In genomic region chr14:56333700-56334099, GRCm38 (mm10) we compare ENCODE assay signal across 31 mouse cellular contexts. TPM values are rescaled to one million over a fixed set of nuclear protein-coding genes. Genes with fewer than 3 reads are reported as not detected.
DNase-seq lines count a peak whose midpoint lies in the region; ATAC-seq lines count a peak whose summit lies in the region.
"Had no signal": no experiment of that assay in that cellular context is flagged by ENCODE, and none has a peak within 500 bp of the region (broad histone marks: within the 10 kb centered on the region; RNA-seq: fewer than 3 reads in every experiment).

No protein-coding gene starts in this region.

- H3K4me2 ChIP-seq in kidney, embryonic 14.5 days (replicated peaks; ENCODE audit: low read depth, low read length) = no peak overlapping the region
- H3K4me2 ChIP-seq: embryonic facial prominence, embryonic 12.5 days; embryonic facial prominence, embryonic 15.5 days; forebrain, embryonic 12.5 days; forebrain, embryonic 15.5 days; heart, embryonic 13.5 days; hindbrain, embryonic 14.5 days had no signal

- ATAC-seq in kidney, embryonic 14.5 days (ENCODE audit: low FRiP score, low TSS enrichment) = no peak
- ATAC-seq: forebrain, embryonic 15.5 days; hindbrain, postnatal 0 days; Patski had no signal

- intact Hi-C loops in gastrocnemius, postnatal 14 days (cut with DNase I; ENCODE audit: low total_unique reads) = no loop called here

- no peaks in the 10 kb centered on the region for H3K9me3 ChIP-seq in kidney, embryonic 14.5 days (ENCODE audit: control insufficient read depth, low read length)
- H3K9me3 ChIP-seq: embryonic facial prominence, embryonic 12.5 days; embryonic facial prominence, embryonic 15.5 days; forebrain, embryonic 12.5 days; forebrain, embryonic 15.5 days; G1E; heart, embryonic 13.5 days had no signal

- H3K27me3 ChIP-seq in kidney, embryonic 14.5 days (ENCODE audit: control insufficient read depth, insufficient read depth, low read length) = no peaks in the 10 kb centered on the region
- H3K27me3 ChIP-seq: CH12.LX; embryonic facial prominence, embryonic 12.5 days; embryonic facial prominence, embryonic 15.5 days; forebrain, embryonic 12.5 days; forebrain, embryonic 15.5 days; heart, embryonic 13.5 days had no signal

- H3K27ac ChIP-seq in kidney, embryonic 14.5 days (ENCODE audit: low read depth, low read length) = no peak overlapping the region
- H3K27ac ChIP-seq: embryonic facial prominence, embryonic 12.5 days; embryonic facial prominence, embryonic 15.5 days; forebrain, embryonic 12.5 days; forebrain, embryonic 15.5 days; heart, embryonic 13.5 days; hindbrain, embryonic 14.5 days; hindbrain, postnatal 0 days had no signal

- H3K4me3 ChIP-seq in kidney, embryonic 14.5 days (ENCODE audit: low read length) = no peak overlapping the region
- H3K4me3 ChIP-seq: embryonic facial prominence, embryonic 12.5 days; embryonic facial prominence, embryonic 15.5 days; forebrain, embryonic 12.5 days; forebrain, embryonic 15.5 days; heart, embryonic 13.5 days had no signal

- DNase-seq in kidney, adult 11 months = peak; percentile 64
- DNase-seq in fat pad, adult 2 months (ENCODE audit: extremely low read depth, low read depth, low spot score) = peak; percentile 52
- DNase-seq in kidney, adult 9 months = peak; percentile 40
- DNase-seq in kidney, postnatal 14 days = peak; percentile 33
- no peak for DNase-seq in urinary bladder, postnatal 14 days (ENCODE audit: low spot score)
- no peak for DNase-seq in gastrocnemius, postnatal 14 days
- DNase-seq: adrenal gland, adult 2 months; adrenal gland, postnatal 14 days; B cell, adult 2 months; cerebellum, adult 11 months; cerebellum, adult 2 months; cerebellum, adult 9-11 months; cerebellum, postnatal 25 days; gastrocnemius, postnatal 10 days; heart, adult 11 months; heart, postnatal 14 days; heart, postnatal 4 days had no signal

- no peaks in the 10 kb centered on the region for H3K36me3 ChIP-seq in kidney, embryonic 14.5 days (ENCODE audit: control insufficient read depth, insufficient read depth, low read length)
- H3K36me3 ChIP-seq: embryonic facial prominence, embryonic 12.5 days; embryonic facial prominence, embryonic 15.5 days; forebrain, embryonic 12.5 days; forebrain, embryonic 15.5 days; G1E; heart, embryonic 13.5 days had no signal

- H3K4me1 ChIP-seq in kidney, embryonic 14.5 days (ENCODE audit: control insufficient read depth, insufficient read depth, low read length) = 0 out of 2 replicates have a peak, but pooled peaks cover 3% of the 10 kb centered on the region
- H3K4me1 ChIP-seq: embryonic facial prominence, embryonic 12.5 days; forebrain, embryonic 12.5 days had no signal

- H3K9ac ChIP-seq in kidney, embryonic 14.5 days (ENCODE audit: low read depth, low read length) = no peak overlapping the region
- H3K9ac ChIP-seq: embryonic facial prominence, embryonic 12.5 days; embryonic facial prominence, embryonic 15.5 days; forebrain, embryonic 12.5 days; forebrain, embryonic 15.5 days; heart, embryonic 13.5 days; hindbrain, embryonic 14.5 days had no signal

RNA-seq across cellular contexts. Expression of gene Atp12a, which starts 31.2 kb away (rescaled TPM):
- 0.20 and 0.46 TPM in 2 replicates for polyA plus RNA-seq in kidney, embryonic 14.5 days (2014; fragmentation: Nextera tagmentation; extraction: Ambion mirVana)
- not detected for total RNA-seq in gastrocnemius, postnatal 14 days (2021)
- total RNA-seq: CH12.LX; common myeloid progenitor, adult 5-6 weeks; gastrocnemius, adult 18-20 months; gastrocnemius, postnatal 10 days; gastrocnemius, postnatal 4 days; heart, postnatal 14 days; heart, postnatal 4 days had no signal
- polyA plus RNA-seq: cerebellum, adult 2 months; G1E; Patski had no signal

Comparison
In these comparisons a context has a peak if more than half of its experiments do, and no peak if none do; other contexts are left out.
1. DNase-seq: peak in kidney, adult 11 months (single experiment), fat pad, adult 2 months (single experiment), kidney, adult 9 months (single experiment) and kidney, postnatal 14 days (single experiment); none in urinary bladder, postnatal 14 days (single experiment) and gastrocnemius, postnatal 14 days (single experiment).